Mouse (Mus musculus) layer of hippocampus, adult 11-12 months (tissue): ENCODE data around the gene Gm11020.

Experiments used
- DNase-seq: peaks from one replicate; pipeline ENCODE4 v3.0.0; 2022; ENCODE audit warnings: low spot score

The Gm11020 gene

GRCm38 (mm10) chr8:104342426-104342825 is 21.1 kb downstream of the Gm11020 start:
- DNase-seq, result no peak

- peak; percentile 87 for DNase-seq
These were observed 22.6 kb downstream of the Gm11020 start for GRCm38 (mm10) chr8:104343957-104344356.

- no peak for DNase-seq
These were observed 23.3 kb downstream of the Gm11020 start for GRCm38 (mm10) chr8:104344622-104345021.

- no peak for DNase-seq
These were observed 25.3 kb downstream of the Gm11020 start for GRCm38 (mm10) chr8:104346706-104347105.

GRCm38 (mm10) chr8:104348971-104349370 is 27.6 kb downstream of the Gm11020 start:
- no peak for DNase-seq

- DNase-seq, result no peak
These were observed 28.7 kb downstream of the Gm11020 start for GRCm38 (mm10) chr8:104350047-104350446.

- no peak for DNase-seq
These were observed 31.8 kb downstream of the Gm11020 start for GRCm38 (mm10) chr8:104353186-104353585.

- no peak for DNase-seq
These were observed 33.1 kb downstream of the Gm11020 start for GRCm38 (mm10) chr8:104354504-104354903.

GRCm38 (mm10) chr8:104358637-104359036 is 37.3 kb downstream of the Gm11020 start:
- DNase-seq, result no peak

GRCm38 (mm10) chr8:104359778-104360456 is 38.5 kb downstream of the Gm11020 start:
- DNase-seq, result no peak

GRCm38 (mm10) chr8:104365695-104366094 is 44.3 kb downstream of the Gm11020 start:
- no peak for DNase-seq

- no peak for DNase-seq
These were observed 46.0 kb downstream of the Gm11020 start for GRCm38 (mm10) chr8:104367398-104367797.

GRCm38 (mm10) chr8:104369591-104369990 is 48.2 kb downstream of the Gm11020 start:
- no peak for DNase-seq

GRCm38 (mm10) chr8:104370071-104370470 is 48.7 kb downstream of the Gm11020 start:
- DNase-seq, result no peak

- no peak for DNase-seq
These were observed 49.8 kb downstream of the Gm11020 start for GRCm38 (mm10) chr8:104371121-104371520.
